Mouse (Mus musculus): ENCODE results near the gene Coro1c. TPM values are rescaled to one million over a fixed set of nuclear protein-coding genes. Genes with fewer than 3 reads are reported as not detected.

The Coro1c gene
- polyA plus RNA-seq, 1 experiment from 2014 or later, result 116 TPM

DNA sequence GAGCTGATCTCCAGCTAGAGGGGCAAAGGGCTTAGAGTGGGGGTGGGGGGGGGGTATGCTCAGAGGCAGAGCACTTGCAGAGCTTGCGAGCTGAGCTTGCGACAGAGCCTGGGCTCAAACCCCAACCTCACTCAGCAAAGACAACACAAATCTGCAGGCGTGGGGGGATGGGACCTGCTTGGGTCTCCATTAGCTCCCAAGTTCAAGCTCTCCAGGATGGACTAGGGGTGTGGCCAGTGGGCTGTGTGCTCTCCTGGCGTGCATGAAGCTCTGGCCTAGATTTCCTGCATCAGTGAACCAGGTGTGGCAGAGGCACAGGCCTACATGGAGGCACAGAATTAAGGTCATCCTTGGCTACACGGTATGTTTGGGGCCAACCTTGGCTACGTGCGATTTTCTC lies 80.1 kb downstream of the Coro1c start:
- Histone ChIP-seq H3K27me3 (replicated peaks; ENCODE audit: control insufficient read depth, insufficient read depth, low read length) (no peaks in the 10 kb centered on the region), H3K9ac (ENCODE audit: low read depth, low read length) (no peak overlapping the region), H3K4me1 (replicated peaks; ENCODE audit: control insufficient read depth, insufficient read depth, low read length) (no peaks in the 10 kb centered on the region), H3K9me3 (ENCODE audit: control insufficient read depth) (no peaks in the 10 kb centered on the region), H3K4me2 (replicated peaks; ENCODE audit: low read depth) (no peak overlapping the region), H3K27ac (ENCODE audit: low read depth, low read length) (no peak overlapping the region), H3K36me3 (ENCODE audit: control insufficient read depth, insufficient read depth) (no peaks in the 10 kb centered on the region), H3K4me3 (ENCODE audit: low read depth, low read length) (no peak overlapping the region)
- no peak for ATAC-seq
- TF ChIP-seq CTCF (IDR thresholded peaks at IDR 0.05; ENCODE audit: low read depth), result no peak
- 51% methylated on average over 7 of the region's 7 CpGs for WGBS

- Histone ChIP-seq H3K4me2 (replicated peaks; ENCODE audit: low read depth) (no peak overlapping the region), H3K27ac (ENCODE audit: low read depth, low read length) (no peak overlapping the region), H3K36me3 (ENCODE audit: control insufficient read depth, insufficient read depth) (no peaks in the 10 kb centered on the region), H3K9me3 (ENCODE audit: control insufficient read depth) (no peaks in the 10 kb centered on the region), H3K9ac (ENCODE audit: low read depth, low read length) (no peak overlapping the region), H3K4me1 (replicated peaks; ENCODE audit: control insufficient read depth, insufficient read depth, low read length) (no peaks in the 10 kb centered on the region), H3K27me3 (replicated peaks; ENCODE audit: control insufficient read depth, insufficient read depth, low read length) (no peaks in the 10 kb centered on the region), H3K4me3 (ENCODE audit: low read depth, low read length) (no peak overlapping the region)
- TF ChIP-seq CTCF (IDR thresholded peaks at IDR 0.05; ENCODE audit: low read depth), result no peak
- no peak for ATAC-seq
- WGBS, result 24% methylated on average over 4 of the region's 4 CpGs
Observed at GRCm38 (mm10) chr5:113827991-113828411, 80.6 kb downstream of the Coro1c start.

DNA sequence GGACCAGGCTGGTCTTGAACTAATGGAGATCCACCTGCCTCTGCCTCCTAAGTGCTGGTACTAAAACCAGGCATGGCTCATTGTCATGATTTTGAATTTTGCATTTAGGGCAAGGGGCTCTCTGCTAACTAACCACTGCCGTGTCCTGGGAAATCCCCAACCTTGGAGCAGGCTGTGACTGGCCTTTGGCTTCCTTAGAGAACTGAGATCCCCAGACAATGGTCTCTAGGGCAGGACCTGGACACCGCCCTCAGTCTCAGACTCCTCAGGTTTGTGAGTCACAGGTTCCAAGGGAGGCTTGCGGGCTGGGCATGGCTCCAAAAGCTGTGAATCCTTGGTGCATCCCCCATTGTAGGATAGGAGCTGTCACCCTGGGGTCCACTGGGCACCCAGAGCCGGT lies 81.9 kb downstream of the Coro1c start:
- WGBS, result 84% methylated on average over 4 of the region's 4 CpGs
- no peaks in the 10 kb centered on the region for H3K36me3 ChIP-seq (ENCODE audit: control insufficient read depth, insufficient read depth)
- no peak overlapping the region for H3K4me2 ChIP-seq (replicated peaks; ENCODE audit: low read depth)
- no peaks in the 10 kb centered on the region for H3K9me3 ChIP-seq (ENCODE audit: control insufficient read depth)
- no peak overlapping the region for H3K27ac ChIP-seq (ENCODE audit: low read depth, low read length)
- H3K4me3 ChIP-seq (ENCODE audit: low read depth, low read length), result no peak overlapping the region
- no peaks in the 10 kb centered on the region for H3K4me1 ChIP-seq (replicated peaks; ENCODE audit: control insufficient read depth, insufficient read depth, low read length)
- ATAC-seq, result no peak
- H3K27me3 ChIP-seq (replicated peaks; ENCODE audit: control insufficient read depth, insufficient read depth, low read length), result no peaks in the 10 kb centered on the region
- H3K9ac ChIP-seq (ENCODE audit: low read depth, low read length), result no peak overlapping the region
- TF ChIP-seq CTCF (IDR thresholded peaks at IDR 0.05; ENCODE audit: low read depth), result no peak

DNA sequence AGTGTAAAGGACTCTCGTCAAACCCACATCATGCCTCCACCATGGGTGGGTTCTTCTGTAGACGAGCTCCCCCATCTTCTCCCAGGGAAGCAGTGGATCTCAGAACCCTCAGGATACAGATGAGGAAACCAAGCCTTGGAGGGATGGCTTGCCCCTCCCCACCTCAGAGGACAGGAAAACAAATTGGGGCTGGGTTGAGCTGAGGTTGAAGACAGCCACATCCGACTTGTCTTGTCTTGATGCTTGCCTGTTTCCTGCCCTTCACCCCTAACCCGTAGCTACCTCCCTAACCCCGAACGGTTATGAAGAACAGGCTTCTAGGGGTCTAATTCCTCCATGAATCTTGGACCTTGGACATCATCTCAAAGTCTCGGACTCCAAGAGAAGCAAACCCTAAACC lies 83.0 kb downstream of the Coro1c start:
- Histone ChIP-seq H3K27ac (ENCODE audit: low read depth, low read length) (no peak overlapping the region), H3K4me2 (replicated peaks; ENCODE audit: low read depth) (no peak overlapping the region), H3K4me3 (ENCODE audit: low read depth, low read length) (no peak overlapping the region), H3K27me3 (replicated peaks; ENCODE audit: control insufficient read depth, insufficient read depth, low read length) (no peaks in the 10 kb centered on the region), H3K4me1 (replicated peaks; ENCODE audit: control insufficient read depth, insufficient read depth, low read length) (no peaks in the 10 kb centered on the region), H3K9ac (ENCODE audit: low read depth, low read length) (no peak overlapping the region), H3K36me3 (ENCODE audit: control insufficient read depth, insufficient read depth) (no peaks in the 10 kb centered on the region), H3K9me3 (ENCODE audit: control insufficient read depth) (no peaks in the 10 kb centered on the region)
- no peak for TF ChIP-seq CTCF (IDR thresholded peaks at IDR 0.05; ENCODE audit: low read depth)
- no peak for ATAC-seq
- WGBS, result 75% methylated on average over 7 of the region's 7 CpGs

DNA sequence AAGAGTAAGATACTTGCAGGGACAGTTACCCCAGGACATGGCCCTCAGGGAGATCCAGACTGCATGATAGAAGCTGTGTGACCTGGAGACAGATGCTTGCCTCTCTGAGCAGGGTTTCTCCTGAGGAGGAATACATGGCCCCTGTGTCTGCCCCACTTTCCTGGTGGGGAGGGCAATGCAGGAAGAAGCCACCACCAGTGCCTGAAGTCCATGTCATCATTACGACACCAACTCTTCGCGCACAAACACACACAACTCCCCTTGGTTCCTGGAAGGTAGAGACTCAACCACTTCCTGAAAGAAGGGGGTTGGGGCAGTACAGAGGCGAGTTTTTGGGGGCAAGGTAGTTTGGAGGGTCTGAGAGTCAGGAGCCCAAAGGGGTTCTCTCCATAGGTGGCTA lies 84.3 kb downstream of the Coro1c start:
- WGBS, result 88% methylated on average over 4 of the region's 4 CpGs
- Histone ChIP-seq H3K36me3 (ENCODE audit: control insufficient read depth, insufficient read depth) (no peaks in the 10 kb centered on the region), H3K4me2 (replicated peaks; ENCODE audit: low read depth) (no peak overlapping the region), H3K4me3 (ENCODE audit: low read depth, low read length) (no peak overlapping the region), H3K4me1 (replicated peaks; ENCODE audit: control insufficient read depth, insufficient read depth, low read length) (no peaks in the 10 kb centered on the region), H3K9ac (ENCODE audit: low read depth, low read length) (no peak overlapping the region), H3K9me3 (ENCODE audit: control insufficient read depth) (no peaks in the 10 kb centered on the region), H3K27ac (ENCODE audit: low read depth, low read length) (no peak overlapping the region), H3K27me3 (replicated peaks; ENCODE audit: control insufficient read depth, insufficient read depth, low read length) (no peaks in the 10 kb centered on the region)
- TF ChIP-seq CTCF (IDR thresholded peaks at IDR 0.05; ENCODE audit: low read depth), result no peak
- ATAC-seq, result no peak

DNA sequence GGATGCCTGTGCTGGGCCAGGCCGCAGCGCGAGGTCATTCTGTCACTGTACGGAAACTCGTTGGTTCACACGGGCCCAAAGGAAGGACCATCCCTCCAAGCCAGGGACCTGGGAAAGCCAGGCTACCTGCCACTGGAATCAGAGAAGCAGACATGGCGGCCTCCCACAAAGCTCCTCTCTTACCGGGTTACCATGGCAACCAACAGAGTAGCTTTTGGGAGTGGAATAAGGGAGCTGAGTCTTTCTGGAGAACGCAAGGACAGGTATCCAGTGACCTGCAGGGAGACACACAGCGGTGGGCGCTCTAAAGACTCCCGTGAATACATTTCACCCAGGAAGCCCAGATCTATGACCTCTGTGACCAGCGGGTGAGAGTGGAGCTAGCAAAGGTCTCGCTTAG lies 90.0 kb downstream of the Coro1c start:
- 60% methylated on average over 14 of the region's 14 CpGs for WGBS
- Histone ChIP-seq H3K36me3 (ENCODE audit: control insufficient read depth, insufficient read depth) (no peaks in the 10 kb centered on the region), H3K4me2 (replicated peaks; ENCODE audit: low read depth) (no peak overlapping the region), H3K27ac (ENCODE audit: low read depth, low read length) (no peak overlapping the region), H3K9ac (ENCODE audit: low read depth, low read length) (no peak overlapping the region), H3K27me3 (replicated peaks; ENCODE audit: control insufficient read depth, insufficient read depth, low read length) (no peaks in the 10 kb centered on the region), H3K9me3 (ENCODE audit: control insufficient read depth) (no peaks in the 10 kb centered on the region), H3K4me1 (replicated peaks; ENCODE audit: control insufficient read depth, insufficient read depth, low read length) (no peaks in the 10 kb centered on the region; the same call in 1 of the 2 replicates), H3K4me3 (ENCODE audit: low read depth, low read length) (no peak overlapping the region)
- no peak for ATAC-seq
- TF ChIP-seq CTCF (IDR thresholded peaks at IDR 0.05; ENCODE audit: low read depth), result no peak

DNA sequence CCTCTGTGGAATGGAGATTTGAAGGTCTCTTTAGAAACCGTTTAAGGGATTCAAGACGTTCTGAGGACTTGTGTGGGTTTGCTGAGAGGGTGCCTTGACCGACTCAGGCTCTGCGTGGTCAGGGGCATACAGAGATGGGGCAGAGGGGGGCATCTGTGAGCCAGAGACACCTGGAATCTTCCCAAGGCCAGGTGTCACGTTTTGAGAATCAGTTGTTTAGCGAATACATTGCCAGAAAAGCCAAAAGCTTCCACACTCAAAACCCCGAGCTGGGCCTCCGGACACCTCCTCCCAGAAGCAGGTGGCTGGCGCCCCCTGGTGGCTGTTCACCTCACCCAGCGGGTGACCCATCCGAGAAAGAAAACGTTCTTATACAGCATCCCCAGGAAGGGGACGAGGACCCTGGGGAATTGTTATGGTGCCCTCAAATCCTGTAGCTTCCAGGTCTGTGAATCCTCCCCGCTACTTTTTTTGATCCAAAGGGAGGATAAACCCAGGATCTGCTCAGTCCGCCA lies 92.9 kb downstream of the Coro1c start:
- no peaks in the 10 kb centered on the region for H3K27me3 ChIP-seq (replicated peaks; ENCODE audit: control insufficient read depth, insufficient read depth, low read length)
- ATAC-seq, result no peak
- no peak overlapping the region for H3K27ac ChIP-seq (ENCODE audit: low read depth, low read length)
- no peaks in the 10 kb centered on the region for H3K9me3 ChIP-seq (ENCODE audit: control insufficient read depth)
- TF ChIP-seq CTCF (IDR thresholded peaks at IDR 0.05; ENCODE audit: low read depth), result peak; percentile 92
- no peaks in the 10 kb centered on the region; the same call in 1 of the 2 replicates for H3K4me1 ChIP-seq (replicated peaks; ENCODE audit: control insufficient read depth, insufficient read depth, low read length)
- 13% methylated on average over 15 of the region's 15 CpGs for WGBS
- H3K36me3 ChIP-seq (ENCODE audit: control insufficient read depth, insufficient read depth), result no peaks in the 10 kb centered on the region
- H3K9ac ChIP-seq (ENCODE audit: low read depth, low read length), result no peak overlapping the region
- 0 out of 2 replicates have a peak overlapping the region, but pooled peaks have one; percentile 30 for H3K4me2 ChIP-seq (replicated peaks; ENCODE audit: low read depth)
- no peak overlapping the region for H3K4me3 ChIP-seq (ENCODE audit: low read depth, low read length)

All from intestine, postnatal 0 days (tissue).